Mouse (Mus musculus) forebrain, embryonic 16.5 days (tissue): ENCODE results near the gene Gm19426. TPM values are rescaled to one million over a fixed set of nuclear protein-coding genes. Genes with fewer than 3 reads are reported as not detected.
A peak's percentile ranks its signal among the peaks of the same experiment; 100 is the strongest.

Source experiments
- ATAC-seq: fragments of 200-750 bp; cut with Nextera tagmentation; 2 replicates; pipeline ENCODE4 v1.8.0; 2017; ENCODE audit warnings: mild to moderate bottlenecking, moderate library complexity
- H3K27ac ChIP-seq: fragments of 300-500 bp; sonication (generic); 2 replicates; pipeline ENCODE4 v1.5.1; 2014; ENCODE audit warnings: low read length, control low read depth
- H3K27me3 ChIP-seq: fragments of 300-500 bp; sonication (generic); replicated peaks from 2 replicates; pipeline ENCODE4 v1.6.1; 2014; ENCODE audit warnings: low read length; ENCODE audit not compliant: control insufficient read depth, insufficient read depth
- H3K36me3 ChIP-seq: fragments of 300-500 bp; sonication (generic); 2 replicates; pipeline ENCODE4 v1.6.1; 2014; ENCODE audit not compliant: control insufficient read depth, insufficient read depth
- H3K4me1 ChIP-seq: fragments of 300-500 bp; sonication (generic); replicated peaks from 2 replicates; pipeline ENCODE4 v1.6.1; 2014; ENCODE audit warnings: low read length; ENCODE audit not compliant: control insufficient read depth, insufficient read depth
- H3K4me2 ChIP-seq: fragments of 300-500 bp; sonication (generic); 2 replicates; pipeline ENCODE4 v1.6.1; 2014; ENCODE audit warnings: mild to moderate bottlenecking, low read length, control low read depth
- H3K4me3 ChIP-seq: fragments of 300-500 bp; sonication (generic); replicated peaks from 2 replicates; pipeline ENCODE4 v1.5.1; 2014; ENCODE audit warnings: mild to moderate bottlenecking, low read length, control low read depth
- H3K9ac ChIP-seq: fragments of 300-500 bp; sonication (generic); replicated peaks from 2 replicates; pipeline ENCODE4 v1.6.1; 2014; ENCODE audit warnings: low read depth, low read length, control low read depth
- H3K9me3 ChIP-seq: fragments of 300-500 bp; sonication (generic); 2 replicates; pipeline ENCODE4 v1.6.1; 2016; ENCODE audit warnings: low read length; ENCODE audit not compliant: control insufficient read depth
- WGBS: fragments of 180-500 bp; shearing (Covaris S2); extraction: QIAGEN DNeasy Blood & Tissue Kit; methylation state at CpG from one replicate; pipeline ENCODE4 v1.1.7; 2014; 5-methylcytosine and 5-hydroxymethylcytosine counted together
- polyA plus RNA-seq: library from polyadenylated mRNA; unstranded; fragments of >200 nt; fragmentation: Nextera tagmentation; extraction: Ambion mirVana; gene quantifications from 2 replicates; pipeline ENCODE4 v1.2.1, GENCODE M21; 2015

The Gm19426 gene
- polyA plus RNA-seq, 1 experiment from 2014 or later, result 4.9 TPM

DNA sequence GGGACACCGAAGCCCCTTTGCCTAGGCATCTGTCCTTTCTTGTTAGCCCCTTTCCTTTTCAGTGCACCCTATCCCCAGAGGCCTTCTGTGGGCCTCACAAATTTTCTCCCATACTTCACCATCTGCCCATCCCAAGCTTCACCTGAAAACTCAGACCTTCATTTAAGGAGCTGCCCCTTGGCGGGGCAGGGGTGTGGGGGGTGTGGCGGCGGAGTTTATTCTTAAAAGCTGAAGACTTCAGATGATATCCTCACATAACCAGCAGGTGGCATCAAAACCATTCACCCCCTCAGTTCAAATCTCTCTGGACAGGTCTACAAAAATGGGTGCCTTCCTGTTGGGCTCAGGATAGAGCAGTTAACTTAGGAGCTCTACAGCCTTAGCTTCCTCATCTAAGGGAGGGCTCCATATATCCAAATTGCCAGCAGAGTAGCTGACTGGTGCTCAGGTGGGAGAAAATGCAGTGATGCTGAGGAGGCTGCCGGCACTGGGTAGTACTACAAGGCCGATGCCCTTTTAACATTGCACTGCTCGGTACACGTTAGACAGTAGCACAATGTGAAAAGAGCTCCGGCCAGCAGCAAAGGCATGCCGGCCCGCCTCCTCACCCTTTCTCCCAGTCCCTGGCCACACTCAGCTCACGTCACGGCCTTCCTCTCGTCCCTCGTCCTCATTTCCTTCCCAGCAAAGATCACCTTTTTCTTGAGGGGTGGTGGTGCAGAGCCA, 2.7 kb downstream of the Gm19426 start:
- no peak overlapping the region for H3K4me3 ChIP-seq
- no peak overlapping the region for H3K27ac ChIP-seq
- no peak overlapping the region for H3K9ac ChIP-seq
- no peaks in the 10 kb centered on the region for H3K27me3 ChIP-seq
- WGBS, result 49% methylated on average over 15 of the region's 15 CpGs
- peaks cover 58% of the 10 kb centered on the region for H3K4me1 ChIP-seq
- H3K4me2 ChIP-seq, result peak overlapping the region; percentile 86
- ATAC-seq, result no peak
- H3K36me3 ChIP-seq, result no peaks in the 10 kb centered on the region; the same call in 1 of the 2 replicates
- H3K9me3 ChIP-seq, result no peaks in the 10 kb centered on the region

DNA sequence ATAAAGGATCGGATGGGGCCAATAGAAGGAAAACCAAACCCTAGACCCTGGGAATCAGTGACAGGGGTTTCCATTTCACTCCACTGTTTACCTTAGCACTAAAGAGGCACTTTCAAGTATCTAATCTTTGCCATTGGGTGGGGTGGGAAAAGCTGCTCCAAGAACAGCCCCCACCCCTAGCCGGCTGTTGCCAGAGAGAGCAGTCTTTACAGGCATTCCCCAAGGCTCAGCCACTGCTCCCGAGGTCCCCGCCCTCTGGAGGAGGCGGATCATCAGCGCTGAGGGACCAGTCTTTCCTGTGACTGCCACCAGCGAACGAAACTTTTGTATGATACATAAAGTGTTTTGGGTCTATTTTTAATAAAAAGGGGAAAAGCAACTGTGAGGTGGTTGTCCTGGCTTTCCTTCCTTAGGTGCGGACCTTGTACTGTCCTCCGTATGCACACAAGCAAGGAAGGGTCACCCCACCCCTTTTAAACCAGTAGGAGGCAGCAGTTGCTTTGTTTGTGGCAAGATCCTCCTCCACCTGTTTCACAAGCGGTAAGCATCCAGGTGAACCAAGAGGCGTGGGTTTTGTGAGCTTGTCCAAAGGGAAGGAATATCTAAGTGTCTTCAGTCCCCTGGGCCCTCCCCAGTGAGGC, 5.1 kb downstream of the Gm19426 start:
- Histone ChIP-seq H3K9ac (peak overlapping the region; percentile 4; the same call in 1 of the 2 replicates), H3K4me3 (no peak overlapping the region), H3K4me1 (peaks cover 69% of the 10 kb centered on the region), H3K9me3 (no peaks in the 10 kb centered on the region), H3K27me3 (no peaks in the 10 kb centered on the region), H3K4me2 (peak overlapping the region; percentile 12; the same call in 1 of the 2 replicates), H3K27ac (no peak overlapping the region), H3K36me3 (no peaks in the 10 kb centered on the region; the same call in 1 of the 2 replicates)
- WGBS, result 3% methylated on average over 12 of the region's 12 CpGs
- ATAC-seq, result no peak

DNA sequence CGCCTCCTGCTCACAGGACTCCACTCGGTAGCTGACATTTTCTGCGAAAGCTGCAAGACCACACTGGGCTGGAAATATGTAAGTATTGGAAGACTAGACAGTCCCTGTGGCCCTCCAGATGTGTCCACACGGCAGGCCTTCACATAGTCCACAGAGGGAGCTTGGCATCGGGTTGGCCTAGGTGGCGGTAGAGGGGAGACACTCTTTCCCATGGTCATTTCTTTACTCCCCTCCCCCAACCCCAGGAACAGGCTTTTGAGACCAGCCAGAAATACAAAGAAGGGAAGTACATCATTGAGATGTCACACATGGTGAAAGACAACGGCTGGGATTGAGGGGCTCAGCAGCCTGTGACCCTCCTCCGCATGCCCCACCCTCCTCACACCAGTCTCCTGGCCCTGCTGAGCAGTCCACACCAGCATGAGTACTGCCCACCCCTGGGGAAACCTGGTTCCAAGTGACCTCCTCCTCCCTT, 6.0 kb downstream of the Gm19426 start:
- Histone ChIP-seq H3K4me2 (peak overlapping the region; percentile 84), H3K36me3 (no peaks in the 10 kb centered on the region; the same call in 1 of the 2 replicates), H3K4me1 (peaks cover 70% of the 10 kb centered on the region), H3K9me3 (no peaks in the 10 kb centered on the region), H3K9ac (no peak overlapping the region), H3K27ac (no peak overlapping the region), H3K27me3 (no peaks in the 10 kb centered on the region), H3K4me3 (no peak overlapping the region; the same call in 1 of the 2 replicates)
- 5% methylated on average over 8 of the region's 8 CpGs for WGBS
- ATAC-seq, result no peak

DNA sequence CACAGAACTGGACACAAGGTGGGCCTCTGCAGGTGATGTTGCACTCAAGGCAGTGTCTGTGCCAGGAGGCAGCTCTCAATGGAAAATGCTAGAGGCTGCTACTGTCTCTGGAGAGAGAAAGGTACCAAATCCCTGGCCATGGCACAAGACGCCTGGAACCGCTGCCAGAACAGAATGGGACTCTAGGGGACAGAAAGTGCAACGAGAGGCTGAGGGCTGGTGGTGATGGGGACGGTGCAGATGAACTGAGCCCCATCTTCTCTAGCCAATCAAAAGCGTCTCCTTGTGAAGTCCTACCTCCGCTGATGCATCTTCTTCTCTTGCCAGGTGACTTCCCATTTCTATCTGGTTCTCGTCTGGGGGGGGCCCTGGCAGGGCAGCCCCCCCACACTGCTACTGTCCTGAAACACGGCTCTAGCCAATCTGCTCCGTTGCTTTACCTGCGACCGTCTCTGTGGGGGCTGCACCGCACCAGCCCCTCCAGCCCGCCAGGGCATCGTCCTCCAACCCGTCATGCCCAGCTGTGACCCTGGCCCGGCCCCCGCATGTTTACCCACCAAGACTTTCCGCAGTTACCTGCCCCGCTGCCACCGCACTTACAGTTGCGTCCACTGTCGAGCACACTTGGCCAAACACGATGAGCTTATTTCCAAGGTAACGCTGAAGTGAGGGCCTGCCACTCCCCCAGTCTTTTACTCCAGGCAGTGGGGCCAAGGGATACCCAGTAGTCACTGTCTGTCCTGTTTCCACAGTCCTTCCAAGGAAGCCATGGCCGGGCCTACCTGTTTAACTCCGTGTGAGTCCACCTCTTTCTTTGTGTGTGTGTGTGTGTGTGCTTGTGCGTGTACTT, 6.9 kb downstream of the Gm19426 start:
- H3K4me1 ChIP-seq, result peaks cover 60% of the 10 kb centered on the region
- peak overlapping the region; percentile 32 for H3K4me3 ChIP-seq
- H3K36me3 ChIP-seq, result no peaks in the 10 kb centered on the region; the same call in 1 of the 2 replicates
- no peaks in the 10 kb centered on the region for H3K27me3 ChIP-seq
- no peaks in the 10 kb centered on the region for H3K9me3 ChIP-seq
- no peak overlapping the region for H3K27ac ChIP-seq
- H3K4me2 ChIP-seq, result peak overlapping the region; percentile 84
- ATAC-seq, result no peak
- WGBS, result 3% methylated on average over 27 of the region's 27 CpGs
- H3K9ac ChIP-seq, result peak overlapping the region; percentile 39

DNA sequence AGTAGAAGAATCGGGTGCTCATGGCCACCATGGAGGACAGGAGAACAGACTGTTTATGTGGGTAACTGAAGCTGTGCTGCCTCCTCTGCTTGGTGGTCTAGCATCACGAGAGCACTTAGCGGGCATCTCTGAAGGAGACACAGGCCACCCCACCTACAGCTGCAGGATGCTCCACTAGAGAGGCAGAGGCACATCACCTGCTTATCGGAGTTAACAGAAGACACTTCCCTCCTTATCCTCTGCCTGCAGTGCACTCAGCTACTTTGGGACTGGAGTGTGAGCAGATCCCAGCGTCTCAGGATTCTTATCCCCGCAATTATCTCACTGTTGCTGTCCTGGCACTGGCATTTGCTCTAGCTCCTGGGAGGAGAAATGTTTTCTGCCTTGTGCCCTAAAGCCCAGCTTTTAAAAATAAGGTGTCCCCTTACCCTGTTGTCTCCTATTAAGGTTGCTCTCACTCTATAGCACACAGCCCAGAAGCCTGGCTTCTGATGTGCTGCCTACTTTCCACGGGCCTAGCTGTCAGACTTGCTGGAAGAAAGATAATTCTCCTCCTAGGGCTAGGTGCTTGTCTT, 8.0 kb downstream of the Gm19426 start:
- Histone ChIP-seq H3K27me3 (no peaks in the 10 kb centered on the region), H3K4me3 (peak overlapping the region; percentile 58), H3K4me2 (peak overlapping the region; percentile 84), H3K36me3 (no peaks in the 10 kb centered on the region; the same call in 1 of the 2 replicates), H3K9me3 (no peaks in the 10 kb centered on the region), H3K9ac (peak overlapping the region; percentile 80), H3K4me1 (peaks cover 49% of the 10 kb centered on the region), H3K27ac (no peak overlapping the region)
- no peak for ATAC-seq
- WGBS, result 17% methylated on average over 7 of the region's 7 CpGs

DNA sequence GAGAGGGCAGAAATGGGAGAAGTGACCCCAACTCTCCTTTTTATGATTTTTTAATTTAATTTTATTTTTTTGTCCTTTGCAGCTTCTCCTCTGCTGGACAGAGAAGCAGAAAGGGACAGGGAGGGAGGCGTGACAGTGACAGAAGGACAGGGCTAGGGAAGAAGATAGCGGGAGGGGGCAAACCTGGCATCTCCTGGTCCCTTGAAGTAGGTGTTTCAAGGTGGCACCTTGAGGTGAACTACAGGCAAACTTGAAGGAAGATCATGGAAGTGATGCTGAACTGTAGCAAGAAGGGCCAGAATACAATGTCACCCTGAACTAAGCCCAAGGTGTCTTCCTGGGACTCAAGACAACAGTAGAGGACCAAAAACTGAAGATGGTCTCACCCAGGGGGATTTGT, 8.5 kb downstream of the Gm19426 start:
- Histone ChIP-seq H3K4me2 (peak overlapping the region; percentile 84), H3K27ac (peak overlapping the region; percentile 82; the same call in 1 of the 2 replicates), H3K4me3 (peak overlapping the region; percentile 58), H3K9ac (peak overlapping the region; percentile 80), H3K9me3 (no peaks in the 10 kb centered on the region), H3K27me3 (no peaks in the 10 kb centered on the region), H3K4me1 (peaks cover 49% of the 10 kb centered on the region), H3K36me3 (no peaks in the 10 kb centered on the region)
- 0% methylated on average over 2 of the region's 2 CpGs for WGBS
- no peak for ATAC-seq

DNA sequence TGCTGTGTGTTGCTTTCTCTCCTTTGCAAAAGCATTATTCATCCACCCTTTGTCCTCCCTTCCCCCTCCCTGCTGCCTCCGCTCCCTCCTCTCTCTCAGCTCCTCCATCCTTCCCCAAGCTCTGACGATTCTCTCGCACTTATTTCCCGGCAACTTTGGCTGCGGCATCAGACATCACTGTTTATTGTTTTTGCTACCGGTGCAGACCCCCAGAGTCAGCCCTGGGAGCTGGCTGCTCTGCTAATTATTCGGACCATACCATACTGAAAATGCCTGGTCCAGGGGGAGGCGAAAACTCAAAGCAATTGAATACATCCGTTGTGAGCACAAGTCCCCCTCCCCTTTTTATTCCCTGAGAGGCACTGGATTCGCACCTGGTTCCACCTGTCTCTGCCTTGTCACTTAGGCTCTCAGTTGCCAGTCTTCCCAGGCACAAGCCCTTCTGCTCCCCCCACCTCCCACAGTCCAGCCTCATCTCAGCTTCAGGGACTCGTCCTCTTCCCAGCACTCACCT, 9.0 kb downstream of the Gm19426 start:
- no peaks in the 10 kb centered on the region for H3K9me3 ChIP-seq
- H3K27me3 ChIP-seq, result no peaks in the 10 kb centered on the region
- peak overlapping the region; percentile 82 for H3K27ac ChIP-seq
- H3K4me2 ChIP-seq, result peak overlapping the region; percentile 84
- 2% methylated on average over 11 of the region's 11 CpGs for WGBS
- H3K36me3 ChIP-seq, result no peaks in the 10 kb centered on the region
- H3K9ac ChIP-seq, result peak overlapping the region; percentile 80
- peak; percentile 57 for ATAC-seq
- peak overlapping the region; percentile 58 for H3K4me3 ChIP-seq
- H3K4me1 ChIP-seq, result peaks cover 49% of the 10 kb centered on the region

DNA sequence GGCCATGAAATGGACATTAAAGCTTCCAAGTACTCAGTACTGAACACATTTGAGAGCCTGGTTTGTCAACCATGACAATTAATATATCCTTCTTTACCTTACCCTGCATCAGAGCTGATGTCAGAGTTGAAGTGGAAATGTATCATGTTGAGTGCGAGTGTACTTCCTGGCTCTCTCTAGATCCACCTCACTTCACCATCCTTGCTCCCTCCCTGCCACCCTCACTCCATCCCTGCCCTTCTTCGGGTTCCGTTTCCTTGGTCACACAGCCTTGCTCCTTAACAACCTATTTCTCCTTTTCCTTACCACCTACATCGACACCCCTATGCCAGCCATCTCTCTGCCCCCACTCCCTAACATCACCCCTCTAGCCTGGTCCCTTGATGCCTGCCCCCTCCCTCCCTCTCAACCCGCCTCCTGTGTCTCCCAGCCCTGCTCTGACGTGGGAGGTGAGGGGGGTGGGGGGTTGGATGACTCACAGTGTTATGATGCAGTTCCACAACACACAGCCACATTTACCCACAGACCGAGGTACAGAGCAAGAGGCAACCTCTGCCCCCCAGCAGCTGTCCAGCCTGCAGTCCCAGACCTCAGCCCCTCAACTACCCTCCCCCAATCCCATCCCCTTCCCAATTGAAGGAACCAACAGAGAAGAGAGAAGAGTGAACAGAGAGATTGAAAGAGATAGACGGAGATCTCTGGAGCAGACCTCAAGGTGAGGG, 9.7 kb downstream of the Gm19426 start, which contains the start of gene Ypel4:
Ypel4 (plus strand) TSS at position 480 of the 722 bp plus-strand sequence.
- Histone ChIP-seq H3K27ac (peak within 1 kb of the TSS; percentile 82), H3K36me3 (no peaks in the 10 kb centered on the region), H3K9me3 (no peaks in the 10 kb centered on the region), H3K4me3 (peak within 1 kb of the TSS; percentile 58), H3K4me1 (peaks cover 48% of the 10 kb centered on the region), H3K4me2 (peak within 1 kb of the TSS; percentile 84), H3K9ac (peak within 1 kb of the TSS; percentile 80), H3K27me3 (no peaks in the 10 kb centered on the region)
- 3% methylated on average over 8 of the region's 8 CpGs for WGBS
- ATAC-seq, result peak; percentile 84
